In genomic region chr13:21917040-21917439, GRCm38 (mm10) we compare ENCODE assay signal across 8 mouse cellular contexts. TPM values are rescaled to one million over a fixed set of nuclear protein-coding genes. Genes with fewer than 3 reads are reported as not detected.
DNase-seq lines count a peak whose midpoint lies in the region; ATAC-seq and TF ChIP-seq lines count a peak whose summit lies in the region.

No protein-coding gene starts in this region.

- WGBS in heart, embryonic 10.5 days = 2% methylated on average over 13 of the region's 13 CpGs
- WGBS in embryonic facial prominence, embryonic 15.5 days = 6% methylated on average over 13 of the region's 13 CpGs
- 1% methylated on average over 13 of the region's 13 CpGs for WGBS in liver, embryonic 12.5 days (ENCODE audit: insufficient replicate concordance)

- H3K9ac ChIP-seq in embryonic facial prominence, embryonic 15.5 days = no peak overlapping the region
- peak overlapping the region; percentile 73 for H3K9ac ChIP-seq in liver, embryonic 12.5 days

- intact Hi-C loops in heart, postnatal 10 days (cut with DNase I) = no loop called here

- H3K4me2 ChIP-seq in embryonic facial prominence, embryonic 15.5 days (replicated peaks) = peak overlapping the region; percentile 71
- H3K4me2 ChIP-seq in liver, embryonic 12.5 days = peak overlapping the region; percentile 94

- no peak for TF ChIP-seq CTCF in E14TG2a.4 (conservative IDR thresholded peaks at IDR 0.05; ENCODE audit: low read length)

- H3K9me3 ChIP-seq in heart, embryonic 10.5 days = no peaks in the 10 kb centered on the region
- H3K9me3 ChIP-seq in E14TG2a.4 (ENCODE audit: low read length) = no peaks in the 10 kb centered on the region
- no peaks in the 10 kb centered on the region for H3K9me3 ChIP-seq in embryonic facial prominence, embryonic 15.5 days (replicated peaks)
- H3K9me3 ChIP-seq in liver, embryonic 12.5 days (replicated peaks) = no peaks in the 10 kb centered on the region

- no peak for ATAC-seq in embryonic facial prominence, embryonic 15.5 days (ENCODE audit: insufficient number of reproducible peaks, low FRiP score, low TSS enrichment, low read depth)
- peak; percentile 20; the same call in 1 of the 2 replicates for ATAC-seq in liver, embryonic 12.5 days

- H3K4me3 ChIP-seq in heart, embryonic 10.5 days = peak overlapping the region; percentile 71
- H3K4me3 ChIP-seq in E14TG2a.4 (replicated peaks; ENCODE audit: low read length) = peak overlapping the region; percentile 84
- H3K4me3 ChIP-seq in embryonic facial prominence, embryonic 15.5 days (replicated peaks) = peak overlapping the region; percentile 48
- peak overlapping the region; percentile 68 for H3K4me3 ChIP-seq in liver, embryonic 12.5 days

- H3K27ac ChIP-seq in heart, embryonic 10.5 days = no peak overlapping the region
- H3K27ac ChIP-seq in embryonic facial prominence, embryonic 15.5 days (replicated peaks) = no peak overlapping the region
- H3K27ac ChIP-seq in liver, embryonic 12.5 days = no peak overlapping the region

- no peaks in the 10 kb centered on the region for H3K27me3 ChIP-seq in heart, embryonic 10.5 days (ENCODE audit: insufficient read depth, poor library complexity, severe bottlenecking)
- 0 out of 2 replicates have a peak, but pooled peaks cover 3% of the 10 kb centered on the region for H3K27me3 ChIP-seq in E14TG2a.4 (ENCODE audit: insufficient read depth, low read length)
- peaks cover 15% of the 10 kb centered on the region for H3K27me3 ChIP-seq in embryonic facial prominence, embryonic 15.5 days
- peaks cover 9% of the 10 kb centered on the region; the same call in 1 of the 2 replicates for H3K27me3 ChIP-seq in liver, embryonic 12.5 days (replicated peaks)

- H3K36me3 ChIP-seq in heart, embryonic 10.5 days = no peaks in the 10 kb centered on the region
- no peaks in the 10 kb centered on the region for H3K36me3 ChIP-seq in E14TG2a.4 (ENCODE audit: insufficient read depth, low read length)
- no peaks in the 10 kb centered on the region for H3K36me3 ChIP-seq in embryonic facial prominence, embryonic 15.5 days
- no peaks in the 10 kb centered on the region for H3K36me3 ChIP-seq in liver, embryonic 12.5 days

- peaks cover 8% of the 10 kb centered on the region; the same call in 1 of the 2 replicates for H3K4me1 ChIP-seq in heart, embryonic 10.5 days
- peaks cover 42% of the 10 kb centered on the region for H3K4me1 ChIP-seq in E14TG2a.4 (replicated peaks; ENCODE audit: low read depth, low read length)
- H3K4me1 ChIP-seq in embryonic facial prominence, embryonic 15.5 days = no peaks in the 10 kb centered on the region
- H3K4me1 ChIP-seq in liver, embryonic 12.5 days = peaks cover 65% of the 10 kb centered on the region

- peak; percentile 93 for DNase-seq in heart, embryonic 10.5 days (ENCODE audit: low spot score)
- no peak for DNase-seq in heart, postnatal 10 days
- DNase-seq in thymus, postnatal 10 days (ENCODE audit: low spot score in 2 of 2) = peak; percentile 52 to 60
- DNase-seq in cerebellum, adult 9-11 months = no peak
- no peak for DNase-seq in left cerebral cortex, adult 9 months (ENCODE audit: low spot score in 2 of 2)

RNA-seq across cellular contexts. Expression of gene Zfp184, which starts 27.9 kb away (rescaled TPM):
- polyA plus RNA-seq in heart, embryonic 10.5 days (2016; fragmentation: Nextera tagmentation; extraction: Ambion mirVana) = 7.4 and 9.1 TPM in 2 replicates
- total RNA-seq in heart, postnatal 10 days (2021) = 1 to 10 TPM; 1.4 to 1.9 TPM
- polyA plus RNA-seq in embryonic facial prominence, embryonic 15.5 days (2015; fragmentation: Nextera tagmentation; extraction: Ambion mirVana) = 7.7 and 9.0 TPM in 2 replicates
- polyA plus RNA-seq in liver, embryonic 12.5 days (2016; fragmentation: Nextera tagmentation; extraction: Ambion mirVana) = 1.9 and 2.5 TPM in 2 replicates

Comparison
In these comparisons a context has a peak if more than half of its experiments do, and no peak if none do; other contexts are left out.
1. DNase-seq: peak in heart, embryonic 10.5 days (single experiment) and thymus, postnatal 10 days (2 of 2); none in heart, postnatal 10 days (0 of 2), cerebellum, adult 9-11 months (single experiment) and left cerebral cortex, adult 9 months (0 of 2).
2. Peak in every context shown above with its lines, with median percentiles within 50 percentile points of each other: H3K4me3 ChIP-seq.